Mouse (Mus musculus) spleen, adult 18-20 months (tissue): ENCODE data around the gene Fam222a.

Experiments used
- DNase-seq, 2 experiments: peaks; one replicate each; pipeline ENCODE4 v3.0.0; 2022; ENCODE audit warnings: mixed read lengths in 2 of 2

The Fam222a gene

DNA sequence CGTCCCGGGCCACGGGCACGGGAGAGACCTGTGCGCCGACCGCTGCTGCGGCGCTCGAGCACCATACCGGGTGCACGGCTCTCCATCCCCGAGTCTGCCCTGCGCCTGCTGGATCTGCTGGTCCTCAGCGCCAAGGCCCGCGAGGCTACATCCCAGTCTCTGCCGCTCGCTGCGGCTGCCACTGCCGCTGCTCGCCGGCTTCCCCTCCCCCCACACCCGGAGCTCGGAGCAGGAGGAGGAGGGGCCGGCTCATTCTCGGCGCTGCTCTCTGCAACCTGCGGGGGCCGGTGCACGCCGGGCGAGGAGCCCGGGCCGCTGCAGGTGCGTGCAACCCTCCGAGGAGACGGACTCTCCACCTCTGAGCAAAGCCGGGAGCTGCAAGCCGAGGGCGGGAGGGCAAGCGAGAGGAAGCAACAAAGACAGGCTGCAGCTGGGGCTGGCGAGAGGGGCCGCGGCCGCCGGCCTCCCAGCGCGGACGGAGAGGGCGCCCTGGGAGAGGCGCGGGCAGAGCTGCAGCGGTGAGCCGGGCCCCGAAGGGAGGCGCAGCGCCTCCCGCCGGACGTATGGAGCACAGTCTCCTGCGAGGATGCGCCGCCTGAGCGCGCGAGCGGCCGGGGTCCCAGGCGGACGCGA is at the start of gene Fam222a:
TSS of gene Fam222a (plus strand) at position 452 of the 633 bp plus-strand sequence.
- peak; percentile 60 to 70 for DNase-seq

DNA sequence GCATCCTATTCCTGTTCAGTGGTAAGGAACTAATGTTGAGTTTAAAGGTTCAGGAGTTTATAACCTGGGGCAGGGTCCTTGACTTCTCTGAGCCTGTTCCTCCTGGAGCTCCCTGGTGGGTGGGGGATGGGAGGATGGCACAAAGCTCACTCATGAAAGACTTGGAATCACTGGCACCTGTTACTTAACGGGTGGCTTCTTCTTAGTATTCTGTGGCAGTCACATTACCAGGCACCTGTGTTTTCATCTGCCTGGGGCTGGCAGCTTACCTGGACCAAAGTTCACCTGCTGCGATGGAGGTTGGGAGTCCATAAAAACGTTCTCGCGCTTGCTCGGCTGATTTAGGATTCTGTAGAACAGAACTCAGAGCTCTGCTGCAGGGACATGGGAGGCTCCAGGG is 39.5 kb upstream of the Fam222a start:
- no peak for DNase-seq

DNA sequence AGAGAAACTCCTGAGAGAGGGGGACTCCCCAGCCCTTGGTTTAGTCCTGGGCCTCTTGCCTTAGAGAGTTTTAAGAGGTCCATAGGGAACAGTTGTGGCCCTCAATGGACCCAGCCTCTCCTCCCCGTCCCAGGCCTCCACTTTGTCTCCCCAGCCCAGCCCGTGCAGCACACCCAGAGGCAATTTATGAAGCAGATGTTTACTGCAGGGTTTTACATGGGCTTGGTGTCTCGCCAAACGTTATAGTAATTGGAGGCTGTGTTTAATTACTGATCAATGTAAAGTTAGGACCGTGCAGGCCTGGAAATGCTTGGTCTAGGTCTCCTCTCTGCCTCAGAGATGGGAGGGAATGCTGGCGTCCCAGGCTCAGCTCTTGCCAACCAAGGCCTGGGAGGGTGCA is 37.5 kb upstream of the Fam222a start:
- DNase-seq = no peak

DNA sequence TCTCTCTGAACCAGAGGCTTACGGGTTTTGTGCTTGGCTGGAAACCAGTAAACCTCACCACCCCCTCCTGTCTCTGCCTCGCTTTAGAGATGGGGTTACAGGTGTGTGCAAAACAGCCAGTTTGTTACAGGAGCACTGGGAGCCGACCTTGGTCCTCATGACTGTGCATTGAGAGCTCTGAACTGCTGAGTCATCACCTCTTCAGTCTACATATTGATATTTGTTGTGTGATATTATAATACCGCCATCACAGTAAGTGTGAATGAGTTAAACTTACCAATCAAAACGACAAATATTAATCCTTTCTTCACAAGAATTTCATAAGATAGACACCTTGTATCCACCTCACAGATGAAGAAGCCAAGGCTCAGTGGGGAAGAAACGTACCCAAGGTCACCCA is 35.8 kb upstream of the Fam222a start:
- DNase-seq = no peak

DNA sequence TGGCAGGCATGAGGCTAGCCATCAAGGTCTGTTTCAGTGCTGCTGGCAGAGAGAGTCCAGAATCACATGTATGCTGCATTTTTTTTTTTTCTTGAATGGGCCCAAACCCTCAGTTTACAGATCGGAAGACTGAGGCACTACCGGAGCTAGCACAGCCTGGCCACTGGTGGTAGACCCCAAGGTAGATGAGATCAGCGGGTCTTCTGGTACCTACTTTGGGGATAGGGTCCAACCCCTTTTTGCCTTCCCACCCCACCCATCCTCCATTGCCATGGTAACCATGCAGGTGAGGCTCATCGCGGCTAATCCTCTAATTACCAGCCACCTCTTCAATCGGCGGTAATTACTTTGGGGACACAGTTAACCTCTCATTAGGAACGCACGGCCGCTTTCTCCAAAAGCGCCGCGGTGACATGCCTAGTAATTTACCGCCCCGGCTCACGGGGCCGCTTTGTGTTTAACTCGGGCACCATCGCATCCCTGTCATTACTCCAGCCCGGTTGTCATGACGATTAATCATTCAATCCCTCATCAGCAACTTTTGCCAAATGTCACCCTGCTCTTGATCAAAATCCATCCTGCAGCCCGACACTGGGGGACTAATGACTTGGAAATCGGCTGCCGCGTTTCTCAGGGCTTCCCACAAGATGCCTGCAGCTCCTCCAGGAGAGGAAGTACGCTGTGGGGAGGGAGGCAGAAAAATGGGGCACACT is 30.4 kb upstream of the Fam222a start:
- no peak for DNase-seq

DNA sequence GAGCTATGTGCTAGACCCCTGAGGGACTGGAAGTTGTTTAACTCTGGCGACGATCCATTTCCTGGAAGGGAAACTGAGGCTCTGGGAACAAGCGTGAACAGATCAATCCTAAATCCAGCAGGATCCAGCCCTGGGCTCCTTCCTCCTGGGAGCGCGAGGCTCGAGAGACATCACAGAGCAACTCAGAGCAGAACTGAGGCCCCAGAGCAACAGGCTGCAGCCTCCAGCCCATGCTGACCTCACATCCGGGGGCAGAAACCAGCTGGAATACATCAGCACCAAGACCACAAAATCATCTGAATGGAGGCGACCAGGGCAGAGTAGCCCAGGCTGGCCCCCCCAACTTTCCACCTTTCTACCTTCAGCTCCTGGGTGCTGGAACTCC is 29.8 kb upstream of the Fam222a start:
- DNase-seq = no peak

DNA sequence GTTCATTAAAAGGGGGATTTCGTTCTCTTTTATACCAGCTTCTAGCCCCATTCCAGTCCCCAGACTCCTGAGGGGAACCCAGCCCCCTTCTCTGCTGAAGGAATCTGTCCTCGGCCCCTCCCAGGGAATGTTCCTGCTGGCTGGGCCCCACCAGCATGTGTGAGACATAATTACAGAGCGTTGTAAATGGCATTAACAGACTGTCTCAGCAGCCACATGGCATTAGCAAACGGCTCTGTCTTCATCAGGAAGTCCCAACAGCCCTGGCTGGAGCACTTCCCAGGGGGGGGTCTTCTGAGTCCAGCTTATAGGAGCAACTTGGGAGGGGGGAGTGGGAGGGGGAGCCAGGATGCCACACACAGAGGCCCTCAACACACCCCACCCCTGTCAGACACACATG is 29.1 kb upstream of the Fam222a start:
- DNase-seq = no peak

DNA sequence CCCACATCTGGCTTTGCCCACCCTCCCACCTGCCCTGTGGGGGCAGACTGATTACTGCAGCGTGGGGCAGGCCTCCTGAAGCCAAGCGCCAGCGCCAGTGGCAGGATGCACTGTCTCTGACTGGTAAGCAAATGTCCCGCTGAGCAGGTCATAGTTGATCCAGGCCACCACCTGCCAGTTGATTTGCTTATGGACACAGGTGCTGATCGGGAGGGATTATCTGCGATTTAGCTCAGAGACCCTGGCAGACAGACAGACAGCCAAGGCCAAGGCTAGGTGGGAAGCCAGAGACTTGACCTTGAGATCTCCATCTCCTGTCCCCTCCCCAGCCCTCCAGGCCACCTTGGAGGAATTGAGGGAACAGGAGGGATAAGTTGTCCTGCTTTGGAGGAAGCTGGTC is 28.1 kb upstream of the Fam222a start:
- no peak for DNase-seq

DNA sequence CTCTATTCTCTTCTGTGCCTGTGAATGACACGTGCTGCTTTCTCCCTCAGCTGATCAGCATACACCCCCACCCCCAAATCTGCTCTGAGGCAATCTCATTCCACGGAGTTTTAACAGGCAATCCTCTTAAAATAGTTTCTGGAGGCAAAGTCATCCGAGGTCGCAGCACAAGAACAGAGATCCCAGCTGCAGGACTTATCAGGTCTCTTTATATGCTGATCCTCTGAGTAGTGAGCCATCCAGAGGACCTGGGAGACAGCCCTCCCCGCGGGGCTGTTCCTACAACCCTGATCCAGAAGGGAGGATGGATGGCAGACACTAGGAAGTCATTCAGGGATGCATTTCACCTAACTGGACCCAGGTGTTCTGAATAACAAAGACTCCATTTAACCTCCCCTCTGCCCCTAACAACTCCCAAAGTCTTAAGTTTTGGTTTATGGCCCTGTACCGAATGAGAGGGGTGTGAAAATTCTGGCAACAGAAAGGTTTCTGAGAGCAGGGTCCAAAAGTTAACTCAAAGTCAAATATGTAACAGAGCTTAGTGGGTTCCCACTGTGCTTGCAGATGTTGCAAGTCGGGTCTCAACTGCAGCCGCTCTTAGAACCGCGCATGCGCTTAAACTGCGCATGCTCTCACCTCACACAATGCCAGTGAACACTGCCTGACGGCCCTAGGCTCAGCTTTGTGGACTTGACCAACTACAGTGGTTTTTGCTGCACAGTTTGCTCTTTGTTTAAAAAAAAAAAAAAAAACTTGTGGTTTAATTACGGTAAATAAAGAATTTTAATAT is 26.0 kb upstream of the Fam222a start:
- DNase-seq = no peak

DNA sequence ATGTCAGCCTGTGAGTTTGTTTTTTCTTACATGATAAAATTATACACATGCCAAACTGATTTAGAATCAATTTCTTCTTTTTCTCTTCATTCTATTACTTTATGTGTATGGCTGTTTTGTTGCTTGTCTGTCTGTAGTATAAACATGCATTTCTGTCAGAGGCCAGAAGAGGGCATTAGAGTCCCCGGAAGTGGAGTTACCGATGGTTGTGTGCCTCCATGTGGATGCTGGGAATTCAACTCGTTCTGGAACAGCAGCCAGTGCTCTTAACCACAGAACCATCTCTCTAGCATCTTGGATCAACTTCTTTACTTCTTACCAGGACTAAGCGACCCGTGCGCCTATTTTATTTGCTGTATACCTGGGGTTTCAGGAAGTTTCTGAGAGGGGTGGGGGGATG is 24.2 kb upstream of the Fam222a start:
- DNase-seq = no peak

DNA sequence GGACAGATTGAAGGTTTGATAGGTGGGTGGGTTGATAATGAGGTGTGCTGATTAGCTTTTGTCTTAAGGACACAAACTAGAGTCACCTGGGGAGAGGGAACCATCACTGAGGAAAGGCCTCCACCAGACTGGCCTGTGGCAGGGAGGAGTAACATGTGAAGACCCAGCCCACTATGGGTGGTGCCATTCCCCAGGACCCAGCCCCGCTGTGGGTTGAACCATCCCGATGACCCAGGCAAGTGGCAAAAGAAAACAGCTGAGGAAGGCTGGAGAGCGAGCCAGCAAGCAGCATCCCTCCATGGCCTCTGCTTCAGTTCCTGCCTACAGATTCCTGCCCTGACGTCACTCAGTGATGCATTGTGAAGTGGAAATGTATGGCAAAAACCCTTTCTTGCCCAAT is 23.6 kb upstream of the Fam222a start:
- DNase-seq = no peak

DNA sequence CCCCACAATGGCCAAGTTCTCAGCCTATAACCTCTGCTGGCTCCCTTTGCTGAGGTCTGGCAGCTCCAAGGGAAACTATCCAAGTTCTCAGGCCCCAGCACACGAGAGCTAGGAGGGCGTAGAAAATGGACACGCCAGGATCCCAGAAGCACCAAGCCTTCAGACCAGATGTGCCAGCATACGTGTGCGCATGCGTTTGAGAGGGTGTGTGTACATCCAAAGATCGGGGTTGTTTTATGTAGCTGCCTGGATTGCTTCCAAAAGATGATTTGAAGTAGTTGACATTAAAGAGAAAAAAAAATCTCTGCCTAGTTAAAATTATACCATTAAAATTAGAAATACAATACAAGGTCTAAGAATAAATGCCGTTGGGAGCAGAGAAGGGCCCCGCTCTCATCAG is 22.7 kb upstream of the Fam222a start:
- DNase-seq = no peak

DNA sequence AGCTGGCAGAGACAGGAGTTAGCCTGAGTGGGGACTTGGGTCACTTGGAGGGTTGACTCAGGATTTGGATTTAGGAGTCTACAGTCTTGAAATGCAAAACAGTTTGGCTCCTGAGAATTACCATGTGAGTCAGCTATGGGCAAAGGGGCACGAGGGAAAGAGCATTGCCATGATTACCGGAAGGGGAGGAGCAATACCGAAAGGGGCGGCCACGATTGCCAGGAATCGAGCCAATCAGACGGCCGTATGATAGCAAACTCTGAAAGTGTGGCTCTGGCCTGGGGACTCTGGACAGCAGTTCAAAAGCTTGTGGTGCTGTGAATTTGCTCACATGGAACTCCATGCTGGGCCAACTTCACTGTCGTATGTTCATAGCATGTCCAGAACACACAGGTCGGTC is 18.8 kb upstream of the Fam222a start:
- DNase-seq = no peak

DNA sequence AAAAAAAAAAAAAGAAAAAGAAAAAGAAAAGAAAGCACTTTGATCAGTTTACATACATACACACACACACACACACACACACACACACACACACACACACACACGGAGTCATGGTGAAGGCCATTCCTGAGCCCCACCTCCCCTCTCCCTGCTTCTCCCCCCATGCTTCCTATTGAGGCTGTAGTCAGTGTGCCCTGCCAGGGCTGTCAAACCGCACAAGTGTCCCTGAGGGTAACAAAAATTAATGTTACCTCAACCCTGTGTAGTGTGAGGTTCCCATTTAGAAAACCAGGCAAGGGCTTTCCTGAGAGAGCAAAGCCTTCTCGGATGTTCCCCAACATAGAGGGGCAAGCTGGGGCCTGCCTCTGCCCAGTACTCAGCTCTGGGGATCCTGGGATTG is 18.0 kb upstream of the Fam222a start:
- no peak for DNase-seq

DNA sequence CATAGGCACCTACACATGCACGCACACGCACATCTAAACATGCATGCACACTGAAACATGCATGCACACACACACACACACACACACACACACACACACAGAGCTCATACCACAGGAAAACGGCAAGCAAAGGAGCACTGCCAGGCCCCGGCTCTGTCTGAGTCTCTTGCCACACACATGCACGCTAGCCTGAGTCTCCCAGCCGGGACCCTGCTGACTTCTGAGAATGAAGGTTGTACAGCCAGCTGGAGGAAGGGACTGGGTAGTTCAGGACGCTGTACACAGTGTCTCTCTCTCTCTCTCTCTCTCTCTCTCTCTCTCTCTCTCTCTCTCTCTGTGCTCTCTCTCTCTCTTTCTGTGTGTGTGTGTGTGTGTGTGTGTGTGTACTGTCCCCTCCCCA is 17.4 kb upstream of the Fam222a start:
- no peak for DNase-seq

DNA sequence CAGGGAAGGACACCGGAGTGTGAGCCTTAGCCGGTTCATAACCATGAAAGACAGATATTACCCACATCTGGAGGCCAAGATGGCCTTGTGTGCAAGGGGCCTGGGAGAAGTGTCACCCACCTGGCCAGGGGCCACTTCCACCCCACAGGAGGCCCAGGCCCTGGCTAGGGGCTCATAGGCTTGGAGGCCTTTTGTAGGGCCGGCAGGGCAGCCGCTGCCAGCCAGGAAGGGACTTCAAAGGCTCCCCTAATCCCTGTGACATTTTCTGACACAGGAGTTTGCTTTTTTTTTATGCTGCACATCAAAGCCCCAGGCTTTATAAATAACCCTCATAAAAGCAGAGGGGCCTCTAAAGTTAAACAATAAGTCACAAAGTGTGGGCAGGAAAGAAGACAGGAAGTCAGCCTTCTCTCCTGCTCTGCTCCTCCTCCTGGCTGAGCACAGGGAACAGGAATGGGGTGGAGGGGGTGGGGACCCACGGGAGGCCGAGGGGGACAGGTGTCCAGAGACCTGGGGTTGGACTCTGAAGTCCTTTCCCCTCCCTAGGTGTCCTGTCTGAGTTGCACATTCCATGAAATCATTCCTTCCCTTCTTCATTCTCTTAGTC is 16.8 kb upstream of the Fam222a start:
- DNase-seq = no peak

DNA sequence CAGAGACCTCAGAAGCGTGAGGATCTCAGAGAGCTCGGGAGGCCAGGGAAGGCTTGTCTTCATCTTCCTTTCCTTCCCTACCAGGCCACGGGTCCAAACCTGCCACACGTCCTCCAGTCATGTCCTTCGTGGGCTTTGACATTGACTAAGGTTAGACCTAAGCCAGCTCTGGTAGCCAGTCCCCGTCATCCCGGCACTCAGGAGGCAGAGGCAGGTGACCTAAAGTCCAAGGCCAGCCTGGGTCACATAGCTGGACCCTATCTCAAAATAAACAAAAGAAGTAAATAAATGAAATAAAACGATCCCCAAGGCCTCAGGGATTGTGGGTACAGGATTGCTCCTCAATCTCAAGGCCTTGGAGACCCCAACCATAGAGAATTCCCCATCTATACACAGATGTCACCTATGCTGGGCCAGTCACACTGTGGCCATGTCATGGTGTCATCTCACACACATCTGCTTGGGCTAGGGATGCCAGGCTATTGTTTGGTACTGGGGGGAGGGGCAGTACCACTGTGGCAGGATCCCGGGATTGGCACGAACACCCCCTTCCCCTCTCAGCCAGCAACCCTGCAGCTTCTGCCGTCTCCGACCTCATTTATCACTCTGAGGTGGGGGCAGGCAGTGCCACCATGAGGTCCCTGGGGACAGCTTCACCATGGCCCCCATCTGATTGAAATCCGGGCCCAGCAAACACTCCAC is 15.2 kb upstream of the Fam222a start:
- no peak for DNase-seq

DNA sequence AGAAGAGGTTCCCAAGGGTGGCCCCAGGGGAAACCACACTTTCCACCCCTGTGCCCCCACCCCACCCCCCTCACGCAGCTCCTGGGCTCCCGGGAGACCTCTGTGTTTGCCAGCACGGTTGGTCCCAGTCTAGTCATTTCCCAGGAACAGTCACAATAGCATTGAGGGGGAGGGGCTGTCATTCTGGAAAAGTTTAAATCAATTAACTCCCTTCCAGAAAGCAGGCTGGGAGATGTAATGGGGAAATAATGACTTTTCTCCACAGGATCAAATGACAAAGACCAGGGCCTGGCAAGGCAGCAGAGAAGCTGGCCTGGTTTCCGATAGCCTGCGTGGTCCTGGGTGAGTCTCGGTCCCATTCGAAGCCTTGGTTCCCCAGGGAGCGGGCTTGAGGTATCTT is 14.1 kb upstream of the Fam222a start:
- no peak for DNase-seq

DNA sequence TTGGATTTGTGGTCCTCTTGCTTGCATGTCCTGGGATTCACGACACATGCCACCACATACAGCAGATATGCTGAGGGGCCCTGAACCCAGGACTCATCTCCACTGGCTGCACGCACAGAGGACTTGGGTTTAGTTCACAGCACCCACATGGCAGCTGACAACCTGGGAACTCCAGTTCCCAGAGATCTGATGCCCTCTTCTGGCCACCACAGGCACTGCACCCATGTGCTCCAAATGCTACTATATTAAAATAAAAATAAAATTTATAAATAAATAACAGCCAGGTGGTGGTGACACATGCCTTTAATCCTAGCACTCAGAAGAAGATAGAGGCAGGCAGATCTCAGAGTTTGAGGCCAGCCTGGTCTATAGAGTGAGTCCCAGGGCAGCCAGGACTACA is 12.4 kb upstream of the Fam222a start:
- DNase-seq = no peak

DNA sequence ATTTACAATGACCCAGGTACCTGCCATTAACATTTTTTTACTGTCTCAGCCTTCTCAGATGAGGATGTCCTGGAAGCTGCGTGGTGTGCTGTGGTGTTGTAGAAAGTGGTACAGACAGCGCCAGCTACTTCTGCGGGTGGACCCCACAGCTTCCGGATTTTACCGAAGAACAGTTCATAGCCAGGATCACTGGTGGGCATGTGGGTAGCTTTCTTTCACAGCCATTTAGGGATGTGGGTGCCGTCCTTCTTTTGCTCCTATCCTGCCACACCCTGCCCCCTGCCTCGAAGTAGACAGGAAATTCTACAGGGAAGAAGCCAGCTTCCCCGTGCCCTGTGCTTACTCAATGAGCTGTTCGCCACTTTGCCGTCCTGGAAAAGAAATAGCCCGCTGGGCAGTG is 11.7 kb upstream of the Fam222a start:
- DNase-seq = no peak

DNA sequence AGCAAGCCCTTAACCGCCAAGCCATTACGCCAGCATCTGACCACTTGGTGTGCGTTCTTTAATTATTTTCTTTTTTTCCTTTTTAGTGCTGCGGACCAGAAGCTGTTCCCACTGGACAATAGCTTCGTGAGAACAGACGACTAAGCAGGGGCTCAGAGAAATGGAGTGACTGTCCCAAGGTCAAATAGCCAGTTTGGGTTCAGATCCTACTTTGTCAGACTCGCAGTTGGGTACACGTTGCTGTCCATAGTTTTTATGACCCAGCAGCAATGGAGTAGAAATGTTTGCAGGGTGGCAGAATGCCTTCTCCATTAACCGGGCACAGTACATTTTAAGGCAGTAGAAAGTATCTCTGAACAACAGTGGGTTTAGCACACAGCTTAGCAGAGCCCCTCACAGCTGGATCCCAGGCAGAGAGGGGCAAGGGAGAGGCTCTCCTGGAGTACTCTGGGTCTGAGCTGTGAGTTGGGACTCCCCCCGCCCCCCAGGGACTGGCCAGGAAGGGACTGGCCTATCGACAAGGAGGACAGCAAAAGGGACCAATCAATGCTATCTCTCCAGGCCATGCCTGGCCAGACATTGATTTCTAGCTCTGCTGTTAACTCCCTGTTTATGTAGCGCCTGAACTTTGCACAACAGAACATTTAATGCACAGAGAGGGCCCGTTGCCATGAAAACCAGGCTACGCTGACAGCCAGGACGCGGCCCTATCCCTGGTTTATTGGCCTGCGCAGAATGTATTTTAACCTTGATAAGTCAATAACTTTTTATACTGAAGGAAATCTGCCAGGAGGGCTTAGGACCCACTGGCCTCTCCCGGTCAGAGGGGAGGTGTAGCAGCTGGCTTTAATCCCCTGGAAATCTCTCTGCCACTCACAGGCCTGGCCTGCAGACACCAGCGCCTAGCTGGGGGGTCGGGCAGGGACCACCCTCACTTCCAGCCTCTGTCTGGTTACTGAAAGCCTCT is 9.8 kb upstream of the Fam222a start:
- DNase-seq = no peak

DNA sequence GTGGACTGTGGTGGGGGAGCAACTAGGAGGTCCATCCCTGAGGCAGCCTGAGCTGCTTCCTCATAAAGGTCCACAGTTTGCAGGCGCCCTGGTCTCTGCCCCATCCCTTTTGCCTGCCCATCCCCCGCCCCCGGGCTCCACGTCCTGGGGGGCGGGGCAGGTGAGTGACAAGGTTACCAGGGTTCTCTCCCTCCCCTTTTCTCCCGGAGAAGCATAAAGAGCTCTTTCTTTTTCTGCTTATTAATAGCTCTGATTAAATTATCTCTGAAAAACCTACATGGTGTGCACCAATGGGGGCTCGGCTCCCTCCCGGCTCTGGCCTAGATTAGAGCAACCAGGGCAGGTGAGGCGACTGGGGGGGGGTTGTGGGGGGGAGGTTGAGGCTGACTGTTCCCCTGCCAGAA is 7.3 kb upstream of the Fam222a start:
- DNase-seq = no peak
